Mouse (Mus musculus) heart, postnatal 0 days (tissue): ENCODE measurements around the gene Catsper1.

Experiments used
- CTCF ChIP-seq: IDR thresholded peaks from 2 replicates; pipeline ENCODE4 v1.5.1; 2016; ENCODE audit warnings: antibody characterized with exemption, control low read depth, low read depth
- EP300 ChIP-seq: IDR thresholded peaks from 2 replicates; pipeline ENCODE4 v1.6.1; 2016; ENCODE audit warnings: antibody characterized with exemption, low read depth

DNA sequence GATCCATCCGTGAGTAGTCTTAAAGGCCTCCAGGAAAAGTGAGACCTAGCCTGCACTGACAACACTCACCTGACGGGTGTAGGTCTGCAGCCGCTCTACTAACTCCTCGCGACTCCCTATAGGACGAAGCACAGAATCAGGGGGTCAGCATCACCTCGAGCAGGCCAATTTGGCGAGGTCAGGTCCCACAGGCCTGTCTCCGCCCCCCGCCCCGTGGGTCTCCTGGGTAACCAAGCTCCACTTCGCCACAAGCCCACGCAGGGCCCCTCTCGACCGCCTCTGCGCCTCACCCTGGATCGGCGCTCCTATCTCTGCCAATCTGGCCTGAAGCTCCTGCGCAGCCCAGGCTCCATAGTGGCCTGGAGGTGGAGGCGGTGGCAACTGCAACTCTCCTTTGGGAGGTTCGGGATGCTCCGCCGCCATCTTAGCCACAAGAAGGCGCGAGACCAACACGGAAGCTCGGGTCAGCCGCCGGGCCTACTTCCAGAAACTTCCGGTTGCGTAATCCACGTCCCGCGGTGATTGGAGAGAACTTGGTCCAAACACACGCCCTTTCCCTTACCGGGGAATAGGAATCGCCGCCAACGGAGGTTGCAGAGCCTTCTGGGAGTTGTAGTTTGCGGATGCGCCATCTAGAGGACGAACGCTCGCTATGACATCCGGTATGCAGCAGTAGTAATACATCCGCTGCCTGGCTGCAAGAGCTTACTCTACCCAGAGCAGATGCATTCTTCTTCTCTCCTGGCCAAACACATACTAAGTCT is 40.4 kb upstream of the Catsper1 start, which contains the start of gene Sf3b2:
- TF ChIP-seq EP300 (peak; percentile 59; the same call in 1 of the 2 replicates), CTCF (peak; percentile 76)
